Mouse (Mus musculus): ENCODE results near the gene Tbc1d10a.

Gene Tbc1d10a

DNA sequence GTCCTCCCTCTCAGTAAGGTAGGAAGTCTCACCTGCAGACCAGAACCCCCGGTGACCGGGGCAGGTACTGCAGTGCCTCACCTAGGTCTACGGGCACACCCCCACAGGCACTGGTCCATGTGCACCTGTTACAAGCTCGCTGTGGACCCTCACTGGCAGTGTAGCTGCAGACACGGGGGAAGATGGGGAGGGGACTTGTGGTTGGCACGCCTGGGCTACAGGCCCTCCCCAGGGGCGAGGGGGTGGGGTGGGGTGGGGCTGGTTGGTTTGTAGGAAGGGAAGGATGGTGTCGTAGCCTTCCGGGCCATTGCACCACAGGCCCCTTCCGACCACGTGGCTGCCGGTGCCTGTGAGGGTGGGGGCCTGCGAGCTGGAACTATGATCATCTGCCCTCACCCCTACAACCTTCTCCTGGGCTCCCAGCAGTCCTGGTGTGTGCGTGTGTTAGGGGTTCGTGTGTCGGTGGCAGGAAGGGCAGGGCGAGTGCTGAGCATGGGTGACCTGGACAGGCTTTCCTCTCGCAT, 50.9 kb downstream of the Tbc1d10a start:
- no peak for DNase-seq (ENCODE audit: low read depth, low spot score)

DNA sequence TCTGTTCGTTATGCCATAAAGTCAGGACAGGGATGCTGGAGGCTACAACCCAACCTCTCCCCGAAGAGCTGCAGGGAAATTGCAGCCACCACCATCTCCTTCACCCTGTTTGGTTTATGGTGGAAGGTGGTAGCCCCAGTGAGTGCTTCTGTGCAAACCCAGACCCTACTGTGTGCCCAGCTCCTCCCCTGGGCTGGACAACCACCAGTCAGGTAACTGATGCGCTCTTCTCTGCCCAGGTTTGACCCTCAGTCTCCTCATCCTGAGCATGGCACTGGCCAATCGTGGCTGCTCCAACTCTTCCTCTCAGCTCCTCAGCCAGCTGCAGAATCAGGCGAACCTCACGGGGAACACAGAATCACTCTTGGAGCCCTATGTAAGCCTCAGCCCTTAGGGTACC, 51.6 kb downstream of the Tbc1d10a start:
- no peak for DNase-seq (ENCODE audit: low read depth, low spot score)

DNA sequence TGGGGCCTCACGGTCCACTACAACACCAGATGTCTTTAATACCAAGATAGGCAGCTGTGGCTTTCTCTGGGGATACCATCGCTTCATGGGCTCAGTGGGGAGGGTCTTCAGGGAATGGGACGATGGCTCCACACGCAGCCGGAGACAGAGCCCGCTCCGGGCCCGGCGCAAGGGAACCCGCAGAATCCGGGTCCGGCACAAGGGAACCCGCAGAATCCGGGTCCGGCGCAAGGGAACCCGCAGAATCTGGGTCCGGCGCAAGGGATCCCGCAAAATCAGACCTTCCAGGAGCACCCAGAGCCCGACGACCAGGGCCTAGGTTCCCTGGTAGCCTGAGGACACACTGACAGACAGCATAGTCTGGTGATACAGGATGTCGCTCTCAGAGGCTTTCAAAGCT, 53.1 kb downstream of the Tbc1d10a start:
- no peak for DNase-seq (ENCODE audit: low read depth, low spot score)

- no peak for DNase-seq (ENCODE audit: low read depth, low spot score)
Measured at GRCm38 (mm10) chr11:4240151-4240550, 53.6 kb downstream of the Tbc1d10a start.

DNA sequence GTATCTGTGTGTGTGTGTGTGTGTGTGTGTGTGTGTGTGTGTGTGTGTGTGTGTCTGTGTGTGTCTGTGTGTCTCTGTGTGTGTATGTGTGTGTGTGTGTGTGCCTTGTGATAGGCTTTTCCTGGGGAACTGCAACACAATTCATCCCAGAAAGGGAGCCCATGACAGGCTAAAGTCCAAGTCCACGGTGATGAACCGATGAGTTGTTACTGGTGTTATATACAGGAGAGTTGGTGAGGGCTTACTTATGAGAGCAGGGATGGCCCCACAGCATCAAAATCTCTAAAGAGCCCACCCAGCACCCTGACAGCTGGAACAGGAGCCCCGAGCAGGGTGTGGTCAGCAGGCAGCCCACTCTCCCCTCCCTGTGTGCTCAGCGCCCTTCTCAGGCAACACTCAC, 54.6 kb downstream of the Tbc1d10a start:
- DNase-seq (ENCODE audit: low read depth, low spot score), result no peak

GRCm38 (mm10) chr11:4246126-4246525, 59.5 kb downstream of the Tbc1d10a start:
- DNase-seq (ENCODE audit: low read depth, low spot score), result no peak

DNA sequence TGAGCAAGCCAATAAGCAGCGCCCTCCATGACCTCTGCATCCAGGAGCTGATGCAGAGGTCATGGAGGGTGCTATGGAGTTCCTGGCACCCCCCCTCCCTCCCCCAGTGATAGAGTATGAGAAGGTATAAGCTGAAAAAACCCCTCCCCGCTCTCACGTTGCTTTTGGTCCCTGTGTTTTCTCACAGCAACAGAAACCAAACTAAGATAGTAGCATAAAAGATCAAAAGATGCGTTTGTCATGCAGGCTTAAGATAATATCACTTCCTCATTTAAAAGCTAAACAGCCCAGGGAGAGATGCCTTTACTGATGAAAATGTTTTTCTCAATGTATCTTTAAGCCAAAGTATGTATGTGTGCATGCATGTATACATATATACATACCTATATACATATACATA, 60.0 kb downstream of the Tbc1d10a start:
- DNase-seq (ENCODE audit: low read depth, low spot score), result no peak

GRCm38 (mm10) chr11:4247201-4247959, 60.8 kb downstream of the Tbc1d10a start:
- no peak for DNase-seq (ENCODE audit: low read depth, low spot score)

- no peak for DNase-seq (ENCODE audit: low read depth, low spot score)
Measured at GRCm38 (mm10) chr11:4249151-4249550, 62.6 kb downstream of the Tbc1d10a start.

GRCm38 (mm10) chr11:4250290-4250689, 63.7 kb downstream of the Tbc1d10a start:
- no peak for DNase-seq (ENCODE audit: low read depth, low spot score)

DNA sequence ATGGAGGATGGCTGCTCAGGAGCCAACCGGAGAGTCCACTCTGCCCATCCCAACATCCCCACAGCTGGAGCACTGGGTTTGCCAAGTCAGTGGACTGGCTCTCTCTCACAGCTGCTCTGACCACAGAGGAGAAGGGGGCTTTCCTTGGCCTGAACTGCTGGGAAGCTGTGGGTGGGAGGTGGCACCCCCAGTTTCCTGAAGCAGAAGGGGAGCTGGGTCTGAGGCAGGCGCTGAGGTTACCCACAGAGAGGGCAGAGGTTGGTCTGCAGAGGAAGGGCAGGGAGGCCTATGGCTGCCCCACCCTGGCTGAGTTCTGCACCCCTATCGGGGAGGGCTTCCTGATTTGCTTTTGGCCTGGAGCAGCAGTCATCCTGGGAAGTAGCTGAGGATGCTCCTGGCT, 64.8 kb downstream of the Tbc1d10a start:
- DNase-seq (ENCODE audit: low read depth, low spot score), result no peak

- no peak for DNase-seq (ENCODE audit: low read depth, low spot score)
Measured at GRCm38 (mm10) chr11:4252886-4253285, 66.3 kb downstream of the Tbc1d10a start.

GRCm38 (mm10) chr11:4256846-4257607, 70.4 kb downstream of the Tbc1d10a start, which contains the start of gene Lif:
Gene Lif, plus strand, starts transcription at chr11:4257557.
- no peak for DNase-seq (ENCODE audit: low read depth, low spot score)

GRCm38 (mm10) chr11:4257756-4258155, 71.2 kb downstream of the Tbc1d10a start:
- DNase-seq (ENCODE audit: low read depth, low spot score), result no peak

GRCm38 (mm10) chr11:4258657-4259082, 72.1 kb downstream of the Tbc1d10a start:
- peak; percentile 26 for DNase-seq (ENCODE audit: low read depth, low spot score)

DNA sequence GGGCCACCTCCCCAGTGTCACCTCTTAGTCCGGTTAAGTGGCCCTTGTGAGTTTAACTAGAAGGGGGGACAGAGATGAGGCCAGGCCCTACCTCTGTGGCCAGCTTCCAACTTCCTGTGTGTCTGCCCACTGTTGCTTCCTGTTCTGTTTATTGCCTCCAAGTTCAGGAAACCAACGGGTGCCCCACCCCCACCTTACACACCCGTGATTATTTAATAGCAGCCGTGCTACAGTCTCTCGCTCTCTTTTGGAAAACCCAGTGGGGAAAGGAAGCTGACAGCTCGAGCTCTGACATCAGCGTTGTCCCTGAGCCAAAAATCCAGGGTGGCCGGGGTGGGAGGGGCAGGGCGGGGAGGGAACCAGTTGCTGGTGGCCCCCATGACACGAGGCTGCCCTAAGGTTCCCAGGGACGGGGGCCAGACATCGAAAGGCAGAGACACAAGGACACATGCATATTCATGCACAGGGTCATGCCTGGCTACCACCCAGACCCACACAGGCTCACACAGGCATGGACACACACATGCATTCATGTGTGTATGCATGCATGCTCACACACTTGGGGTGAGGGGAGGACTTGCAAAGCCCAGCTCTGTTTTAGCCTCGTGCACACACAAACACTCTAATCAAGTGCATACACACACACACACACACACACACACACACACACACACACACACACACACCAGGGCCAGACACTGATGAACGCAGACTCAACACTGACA, 74.0 kb downstream of the Tbc1d10a start:
- DNase-seq (ENCODE audit: low read depth, low spot score), result no peak

DNA sequence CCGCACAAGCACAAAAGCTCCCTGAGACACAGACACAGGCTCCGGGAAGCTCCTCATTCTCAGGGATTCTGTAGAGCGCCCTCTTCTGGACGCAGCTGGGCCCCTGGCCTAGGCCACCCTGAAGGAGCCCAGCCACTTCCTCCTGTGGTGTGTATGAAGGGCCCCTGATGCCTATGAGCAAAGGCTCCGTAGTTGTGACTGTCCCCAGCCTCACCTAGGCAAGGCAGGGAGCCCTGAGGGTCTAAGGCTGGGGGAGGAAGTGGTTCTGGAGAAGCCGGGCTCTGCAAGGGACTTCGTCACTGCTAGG, 74.6 kb downstream of the Tbc1d10a start:
- no peak for DNase-seq (ENCODE audit: low read depth, low spot score)

GRCm38 (mm10) chr11:4261969-4262368, 75.4 kb downstream of the Tbc1d10a start:
- DNase-seq (ENCODE audit: low read depth, low spot score), result peak; percentile 18

- no peak for DNase-seq (ENCODE audit: low read depth, low spot score)
Measured at GRCm38 (mm10) chr11:4262847-4263246, 76.3 kb downstream of the Tbc1d10a start.

DNA sequence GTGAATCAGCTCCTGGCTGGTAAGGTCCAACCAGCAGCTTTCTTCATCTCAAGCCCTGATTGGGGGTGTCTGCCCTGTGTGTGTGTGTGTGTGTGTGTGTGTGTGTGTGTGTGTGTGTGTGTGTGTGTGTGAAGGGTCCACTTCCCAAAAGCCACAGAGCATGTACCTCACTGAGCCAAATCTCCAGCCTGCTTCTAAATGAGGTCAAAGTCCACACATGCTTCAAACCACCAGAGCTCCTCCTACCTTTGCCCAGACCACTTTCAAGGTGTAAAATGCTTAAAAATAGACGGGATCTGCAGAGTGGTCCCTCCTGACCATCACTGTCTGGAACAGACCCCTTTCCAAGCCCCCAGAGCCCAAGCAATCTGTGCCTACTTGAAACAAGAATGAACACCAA, 76.7 kb downstream of the Tbc1d10a start:
- DNase-seq (ENCODE audit: low read depth, low spot score), result no peak

GRCm38 (mm10) chr11:4264066-4264465, 77.5 kb downstream of the Tbc1d10a start:
- no peak for DNase-seq (ENCODE audit: low read depth, low spot score)

Measured in brain, embryonic 18.5 days (tissue).